Comparison of ENCODE assay signal across 10 mouse cellular contexts in the genomic region with DNA sequence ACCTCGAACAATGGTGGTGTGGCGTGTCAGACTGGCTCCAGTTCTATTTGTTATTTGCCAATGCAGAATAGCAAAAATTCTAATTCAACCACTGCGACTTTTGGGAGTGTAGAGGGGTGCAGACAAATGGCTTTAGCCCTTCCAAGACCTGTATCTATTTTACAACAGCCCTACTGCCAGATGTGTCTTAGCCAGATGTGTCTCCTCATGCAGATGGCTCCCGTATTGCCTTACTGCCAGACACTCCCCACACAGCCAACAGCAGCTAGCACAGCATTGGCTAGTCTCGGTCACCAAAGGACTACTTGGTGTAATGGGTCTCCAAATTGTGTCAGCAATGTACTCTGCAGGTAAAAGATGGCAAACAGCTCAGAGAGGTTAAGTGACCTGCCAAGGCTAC. TPM values are rescaled to one million over a fixed set of nuclear protein-coding genes. Genes with fewer than 3 reads are reported as not detected.
A peak's percentile ranks its signal among the peaks of the same experiment; 100 is the strongest.
DNase-seq lines count a peak whose midpoint lies in the region; ATAC-seq lines count a peak whose summit lies in the region.
"Had no signal": no experiment of that assay in that cellular context is flagged by ENCODE, and none has a peak within 500 bp of the region (broad histone marks: within the 10 kb centered on the region; RNA-seq: fewer than 3 reads in every experiment).

No protein-coding gene starts in this region.

- H3K9me3 ChIP-seq in lung, embryonic 16.5 days (ENCODE audit: control insufficient read depth, low read length): no peaks in the 10 kb centered on the region
- H3K9me3 ChIP-seq in stomach, embryonic 15.5 days: no peaks in the 10 kb centered on the region

- 0 out of 2 replicates have a peak overlapping the region, but pooled peaks have one; percentile 100 for H3K4me2 ChIP-seq in lung, embryonic 16.5 days (ENCODE audit: low read depth, low read length)
- peak overlapping the region; percentile 99 for H3K4me2 ChIP-seq in stomach, embryonic 15.5 days

- intact Hi-C loops in heart, postnatal 25 days (cut with DNase I): no loop called here
- intact Hi-C loops in heart, postnatal 10 days (cut with DNase I): no loop called here

- 43% methylated on average over 5 of the region's 5 CpGs for WGBS in lung, embryonic 16.5 days
- 50% methylated on average over 5 of the region's 5 CpGs for WGBS in stomach, embryonic 15.5 days

- H3K9ac ChIP-seq in lung, embryonic 16.5 days (ENCODE audit: low read length): no peak overlapping the region
- no peak overlapping the region for H3K9ac ChIP-seq in stomach, embryonic 15.5 days

- H3K27ac ChIP-seq in lung, embryonic 16.5 days (ENCODE audit: low read length): no peak overlapping the region
- H3K27ac ChIP-seq in stomach, embryonic 15.5 days: no peak overlapping the region

- ATAC-seq in lung, embryonic 16.5 days (ENCODE audit: low read depth): no peak
- ATAC-seq in stomach, embryonic 15.5 days (ENCODE audit: insufficient read depth, low FRiP score, low read depth): no peak
- ATAC-seq in megakaryocyte, adult 5-6 weeks (ENCODE audit: poor library complexity, severe bottlenecking): no peak

- H3K36me3 ChIP-seq in lung, embryonic 16.5 days (ENCODE audit: control insufficient read depth, insufficient read depth, low read length): no peaks in the 10 kb centered on the region
- no peaks in the 10 kb centered on the region for H3K36me3 ChIP-seq in stomach, embryonic 15.5 days

- peak; percentile 49 to 51 for DNase-seq in heart, adult 9 months (ENCODE audit: low spot score in 2 of 2)
- DNase-seq in heart, postnatal 25 days (ENCODE audit: low spot score): no peak
- DNase-seq in lung, postnatal 4 days: no peak
- peak; percentile 48 to 56 for DNase-seq in heart, postnatal 10 days
- no peak for DNase-seq in thymus, postnatal 36 days

- no peaks in the 10 kb centered on the region; the same call in 1 of the 2 replicates for H3K27me3 ChIP-seq in lung, embryonic 16.5 days (ENCODE audit: control insufficient read depth, insufficient read depth, low read depth, low read length)
- no peaks in the 10 kb centered on the region for H3K27me3 ChIP-seq in stomach, embryonic 15.5 days (replicated peaks)

- H3K4me3 ChIP-seq in lung, embryonic 16.5 days (ENCODE audit: low read length): no peak overlapping the region
- H3K4me3 ChIP-seq in stomach, embryonic 15.5 days (replicated peaks): no peak overlapping the region

- H3K4me1 ChIP-seq in lung, embryonic 16.5 days (replicated peaks; ENCODE audit: control insufficient read depth, insufficient read depth, low read length): peaks cover 30% of the 10 kb centered on the region
- H3K4me1 ChIP-seq in stomach, embryonic 15.5 days: peaks cover 21% of the 10 kb centered on the region

RNA-seq across cellular contexts. Expression of a gene that starts 8.1 kb away (rescaled TPM):
- total RNA-seq in heart, postnatal 25 days (2021): 1 to 10 TPM; 3.5 to 3.7 TPM
- 10.2 and 10.6 TPM in 2 replicates for polyA plus RNA-seq in lung, embryonic 16.5 days (2015; fragmentation: Nextera tagmentation; extraction: Ambion mirVana)
- 1 to 10 TPM; 5.4 to 6.1 TPM for total RNA-seq in heart, postnatal 10 days (2021)
- 6.7 and 7.0 TPM in 2 replicates for polyA plus RNA-seq in stomach, embryonic 15.5 days (2015; fragmentation: Nextera tagmentation; extraction: Ambion mirVana)
- total RNA-seq in megakaryocyte, adult 5-6 weeks (2015): 84.6 and 91.2 TPM in 2 replicates
- total RNA-seq in megakaryocyte, adult 5-6 weeks (2017): 43.5 and 56.7 TPM in 2 replicates

RNA-seq across cellular contexts. Expression of a gene that starts 49.0 kb away (rescaled TPM):
- under 1 TPM; 0.50 to 0.60 TPM for total RNA-seq in heart, postnatal 25 days (2021)
- not detected in 2 replicates for polyA plus RNA-seq in lung, embryonic 16.5 days (2015; fragmentation: Nextera tagmentation; extraction: Ambion mirVana)
- not detected for total RNA-seq in heart, postnatal 10 days (2021)
- not detected in 2 replicates for polyA plus RNA-seq in stomach, embryonic 15.5 days (2015; fragmentation: Nextera tagmentation; extraction: Ambion mirVana)
- total RNA-seq in megakaryocyte, adult 5-6 weeks (2015): not detected in 2 replicates
- not detected in 2 replicates for total RNA-seq in megakaryocyte, adult 5-6 weeks (2017)
- total RNA-seq: monocyte, adult 5-6 weeks had no signal
- polyA plus RNA-seq: erythroblast, embryonic 14.5 days had no signal

RNA-seq across cellular contexts. Expression of a gene that starts 55.3 kb away (rescaled TPM):
- total RNA-seq in heart, postnatal 25 days (2021): 1 to 10 TPM; 1.3 to 1.5 TPM
- not detected in 2 replicates for polyA plus RNA-seq in lung, embryonic 16.5 days (2015; fragmentation: Nextera tagmentation; extraction: Ambion mirVana)
- total RNA-seq in heart, postnatal 10 days (2021): under 1 TPM in 1 of 2 experiments, not detected in 1; 0.60 TPM
- polyA plus RNA-seq in stomach, embryonic 15.5 days (2015; fragmentation: Nextera tagmentation; extraction: Ambion mirVana): not detected in 2 replicates
- total RNA-seq in megakaryocyte, adult 5-6 weeks (2015): not detected in 2 replicates
- not detected in 2 replicates for total RNA-seq in megakaryocyte, adult 5-6 weeks (2017)
- total RNA-seq: monocyte, adult 5-6 weeks had no signal
- polyA plus RNA-seq: erythroblast, embryonic 14.5 days had no signal

Comparison
In these comparisons a context has a peak if more than half of its experiments do, and no peak if none do; other contexts are left out.
1. DNase-seq: peak in heart, adult 9 months (2 of 2) and heart, postnatal 10 days (2 of 2); none in heart, postnatal 25 days (single experiment), lung, postnatal 4 days (0 of 2) and thymus, postnatal 36 days (0 of 2).
2. RNA of a gene that starts 8.1 kb away (total RNA-seq): 43.5 to 91.2 TPM in megakaryocyte, adult 5-6 weeks; 5.4 to 6.1 TPM in heart, postnatal 10 days and 3.5 to 3.7 TPM in heart, postnatal 25 days; every median in the first group is over 4 times any median in the second.